Mouse (Mus musculus): Measurements from ENCODE around the gene Tfdp2.
"Not testable (repeated sequence)": the region's sequence is repeated elsewhere in the genome, so short reads cannot be mapped to it uniquely, and the experiment has no call there.

Gene Tfdp2

GRCm38 (mm10) chr9:96195885-96196622 is at the start of gene Tfdp2:
Tfdp2 (plus strand) TSS chr9:96196275.
- peak; percentile 89 for DNase-seq (ENCODE audit: low read depth, low spot score)

GRCm38 (mm10) chr9:96152801-96153200 is 43.3 kb upstream of the Tfdp2 start:
- no peak for DNase-seq (ENCODE audit: low read depth, low spot score)

- no peak for DNase-seq (ENCODE audit: low read depth, low spot score)
These were observed 37.6 kb upstream of the Tfdp2 start for GRCm38 (mm10) chr9:96158431-96158830.

GRCm38 (mm10) chr9:96159047-96159446 is 37.0 kb upstream of the Tfdp2 start:
- DNase-seq (ENCODE audit: low read depth, low spot score), result no peak

GRCm38 (mm10) chr9:96160767-96161166 is 35.3 kb upstream of the Tfdp2 start:
- no peak for DNase-seq (ENCODE audit: low read depth, low spot score)

GRCm38 (mm10) chr9:96162421-96162820 is 33.7 kb upstream of the Tfdp2 start:
- no peak for DNase-seq (ENCODE audit: low read depth, low spot score)

GRCm38 (mm10) chr9:96163443-96163842 is 32.6 kb upstream of the Tfdp2 start:
- no peak for DNase-seq (ENCODE audit: low read depth, low spot score)

- not testable (repeated sequence) for DNase-seq (ENCODE audit: low read depth, low spot score)
These were observed 32.1 kb upstream of the Tfdp2 start for GRCm38 (mm10) chr9:96163983-96164382.

GRCm38 (mm10) chr9:96167168-96167585 is 28.9 kb upstream of the Tfdp2 start:
- DNase-seq (ENCODE audit: low read depth, low spot score), result peak; percentile 81

- peak; percentile 26 for DNase-seq (ENCODE audit: low read depth, low spot score)
These were observed 25.5 kb upstream of the Tfdp2 start for GRCm38 (mm10) chr9:96170600-96170999.

- DNase-seq (ENCODE audit: low read depth, low spot score), result no peak
These were observed 11.2 kb upstream of the Tfdp2 start for GRCm38 (mm10) chr9:96184909-96185308.

GRCm38 (mm10) chr9:96186701-96187100 is 9.4 kb upstream of the Tfdp2 start:
- DNase-seq (ENCODE audit: low read depth, low spot score), result no peak

GRCm38 (mm10) chr9:96196636-96197181 is 634 bp downstream of the Tfdp2 start:
- peak; percentile 56 for DNase-seq (ENCODE audit: low read depth, low spot score)

GRCm38 (mm10) chr9:96197806-96198205 is 1.7 kb downstream of the Tfdp2 start:
- DNase-seq (ENCODE audit: low read depth, low spot score), result no peak

GRCm38 (mm10) chr9:96203663-96204062 is 7.6 kb downstream of the Tfdp2 start:
- DNase-seq (ENCODE audit: low read depth, low spot score), result no peak

GRCm38 (mm10) chr9:96207428-96207827 is 11.4 kb downstream of the Tfdp2 start:
- DNase-seq (ENCODE audit: low read depth, low spot score), result no peak

GRCm38 (mm10) chr9:96213036-96213645 is 17.1 kb downstream of the Tfdp2 start:
- no peak for DNase-seq (ENCODE audit: low read depth, low spot score)

- DNase-seq (ENCODE audit: low read depth, low spot score), result no peak
These were observed 18.1 kb downstream of the Tfdp2 start for GRCm38 (mm10) chr9:96214171-96214570.

- no peak for DNase-seq (ENCODE audit: low read depth, low spot score)
These were observed 21.2 kb downstream of the Tfdp2 start for GRCm38 (mm10) chr9:96217299-96217698.

- DNase-seq (ENCODE audit: low read depth, low spot score), result no peak
These were observed 21.7 kb downstream of the Tfdp2 start for GRCm38 (mm10) chr9:96217799-96218198.

- no peak for DNase-seq (ENCODE audit: low read depth, low spot score)
These were observed 23.1 kb downstream of the Tfdp2 start for GRCm38 (mm10) chr9:96219114-96219669.

- no peak for DNase-seq (ENCODE audit: low read depth, low spot score)
These were observed 24.3 kb downstream of the Tfdp2 start for GRCm38 (mm10) chr9:96220419-96220818.

GRCm38 (mm10) chr9:96223302-96223701 is 27.2 kb downstream of the Tfdp2 start:
- DNase-seq (ENCODE audit: low read depth, low spot score), result no peak

All from forelimb bud, embryonic 11.5 days (tissue).